Mouse (Mus musculus): ENCODE results near the gene Nipal3.

Gene Nipal3

GRCm38 (mm10) chr4:135507547-135508350 is 12.9 kb upstream of the Nipal3 start:
- DNase-seq (ENCODE audit: low spot score in 2 of 2): peak; percentile 74 to 76

- no peak for DNase-seq (ENCODE audit: low spot score in 2 of 2)
Observed at GRCm38 (mm10) chr4:135505794-135506193, 11.0 kb upstream of the Nipal3 start.

- no peak for DNase-seq (ENCODE audit: low spot score in 2 of 2)
Observed at GRCm38 (mm10) chr4:135501587-135501986, 6.7 kb upstream of the Nipal3 start.

- no peak for DNase-seq (ENCODE audit: low spot score in 2 of 2)
Observed at GRCm38 (mm10) chr4:135499831-135500230, 5.0 kb upstream of the Nipal3 start.

- DNase-seq (ENCODE audit: low spot score in 2 of 2): no peak
Observed at GRCm38 (mm10) chr4:135498136-135498535, 3.3 kb upstream of the Nipal3 start.

GRCm38 (mm10) chr4:135495810-135496209 is 972 bp upstream of the Nipal3 start:
- DNase-seq (ENCODE audit: low spot score in 2 of 2): peak in 1 of 2 experiments; percentile 16

GRCm38 (mm10) chr4:135495397-135495791 is 556 bp upstream of the Nipal3 start:
- DNase-seq (ENCODE audit: low spot score in 2 of 2): no peak

- peak; percentile 28 to 53 for DNase-seq (ENCODE audit: low spot score in 2 of 2)
Observed at GRCm38 (mm10) chr4:135493691-135494520, 932 bp downstream of the Nipal3 start.

GRCm38 (mm10) chr4:135493271-135493670 is 1.6 kb downstream of the Nipal3 start:
- DNase-seq (ENCODE audit: low spot score in 2 of 2): no peak

- DNase-seq (ENCODE audit: low spot score in 2 of 2): no peak
Observed at GRCm38 (mm10) chr4:135489256-135489655, 5.6 kb downstream of the Nipal3 start.

GRCm38 (mm10) chr4:135486352-135486751 is 8.5 kb downstream of the Nipal3 start:
- no peak for DNase-seq (ENCODE audit: low spot score in 2 of 2)

GRCm38 (mm10) chr4:135485086-135485485 is 9.8 kb downstream of the Nipal3 start:
- no peak for DNase-seq (ENCODE audit: low spot score in 2 of 2)

- DNase-seq (ENCODE audit: low spot score in 2 of 2): no peak
Observed at GRCm38 (mm10) chr4:135480370-135480769, 14.5 kb downstream of the Nipal3 start.

- no peak for DNase-seq (ENCODE audit: low spot score in 2 of 2)
Observed at GRCm38 (mm10) chr4:135477851-135478250, 17.0 kb downstream of the Nipal3 start.

- DNase-seq (ENCODE audit: low spot score in 2 of 2): no peak
Observed at GRCm38 (mm10) chr4:135463406-135463805, 31.4 kb downstream of the Nipal3 start.

- DNase-seq (ENCODE audit: low spot score in 2 of 2): no peak
Observed at GRCm38 (mm10) chr4:135453572-135453971, 41.3 kb downstream of the Nipal3 start.

GRCm38 (mm10) chr4:135453164-135453563 is 41.7 kb downstream of the Nipal3 start:
- DNase-seq (ENCODE audit: low spot score in 2 of 2): no peak

GRCm38 (mm10) chr4:135451360-135452015 is 43.4 kb downstream of the Nipal3 start:
- no peak for DNase-seq (ENCODE audit: low spot score in 2 of 2)

GRCm38 (mm10) chr4:135442473-135442872 is 52.4 kb downstream of the Nipal3 start:
- DNase-seq (ENCODE audit: low spot score in 2 of 2): no peak

GRCm38 (mm10) chr4:135439904-135440522 is 54.8 kb downstream of the Nipal3 start:
- DNase-seq (ENCODE audit: low spot score in 2 of 2): no peak

GRCm38 (mm10) chr4:135439188-135439647 is 55.6 kb downstream of the Nipal3 start:
- no peak for DNase-seq (ENCODE audit: low spot score in 2 of 2)

GRCm38 (mm10) chr4:135437924-135438323 is 56.9 kb downstream of the Nipal3 start:
- no peak for DNase-seq (ENCODE audit: low spot score in 2 of 2)

Data from frontal cortex, postnatal 36 days (tissue).